Mouse (Mus musculus) G1E (cell line): ENCODE measurements around the gene Ezh2. TPM values are rescaled to one million over a fixed set of nuclear protein-coding genes. Genes with fewer than 3 reads are reported as not detected.
"Not testable (repeated sequence)": the region's sequence is repeated elsewhere in the genome, so short reads cannot be mapped to it uniquely, and the experiment has no call there.

Experiments used
- ATAC-seq: 2 replicates; pipeline ENCODE4 v1.8.0; 2016; ENCODE audit warnings: mild to moderate bottlenecking; ENCODE audit not compliant: insufficient number of reproducible peaks, poor library complexity, low FRiP score, severe bottlenecking; ENCODE audit errors: extremely low read depth
- DNase-seq: peaks from one replicate; pipeline ENCODE4 v3.0.0; 2012; ENCODE audit warnings: low spot score
- H3K27me3 ChIP-seq: 2 replicates; pipeline ENCODE4 v1.6.1; 2012; ENCODE audit warnings: mild to moderate bottlenecking, low read length, inconsistent platforms; ENCODE audit not compliant: insufficient read depth
- H3K36me3 ChIP-seq: replicated peaks from 2 replicates; pipeline ENCODE3; 2012; ENCODE audit warnings: mild to moderate bottlenecking, inconsistent platforms
- H3K4me1 ChIP-seq: 2 replicates; pipeline ENCODE4 v1.6.1; 2012; ENCODE audit warnings: low read depth, low read length, inconsistent platforms, mixed read lengths; ENCODE audit not compliant: insufficient read depth
- H3K4me3 ChIP-seq: 2 replicates; pipeline ENCODE4 v1.5.1; 2012; ENCODE audit warnings: low read depth, mild to moderate bottlenecking, inconsistent platforms, low read length, moderate library complexity, mixed read lengths
- H3K9me3 ChIP-seq: replicated peaks from 2 replicates; pipeline ENCODE4 v1.6.1; 2012; ENCODE audit warnings: inconsistent platforms
- CTCF ChIP-seq: IDR thresholded peaks from 2 replicates; pipeline ENCODE4 v1.5.1; 2012; ENCODE audit warnings: low read depth, low read length, inconsistent platforms, mixed read lengths
- GATA1 ChIP-seq: IDR thresholded peaks from 2 replicates; pipeline ENCODE4 v1.6.1; 2012; ENCODE audit warnings: borderline replicate concordance, low read length, inconsistent platforms, mixed read lengths
- GATA2 ChIP-seq: IDR thresholded peaks from 2 replicates; pipeline ENCODE4 v1.6.1; 2012; ENCODE audit warnings: low read depth, low read length, inconsistent platforms, borderline replicate concordance
- POLR2AphosphoS5 ChIP-seq: IDR thresholded peaks from 2 replicates; pipeline ENCODE4 v1.6.1; 2012; ENCODE audit warnings: low read depth, low read length, inconsistent platforms; ENCODE audit not compliant: insufficient replicate concordance
- TAL1 ChIP-seq: conservative IDR thresholded peaks from 2 replicates; pipeline ENCODE4 v1.6.1; 2012; ENCODE audit warnings: low read depth, low read length, inconsistent platforms, mixed read lengths
- polyA plus RNA-seq: library from polyadenylated mRNA; stranded (reverse); fragments of >175 nt; gene quantifications from 2 replicates; pipeline ENCODE4 v1.2.3, GENCODE M21; 2012
- total RNA-seq, 2 experiments: library from RNA; stranded (forward) in 1 of 2; stranded (reverse) in 1 of 2; fragments of 200-1000 nt in 1 of 2; fragments of >200 nt in 1 of 2; fragmentation: Nextera tagmentation in 1 of 2; gene quantifications; 2 replicates each; pipeline ENCODE4 v1.2.3; 2014 to 2017

Gene Ezh2
- total and polyA plus RNA-seq, 3 experiments = 47.1 to 268 (median 81.1) TPM

DNA sequence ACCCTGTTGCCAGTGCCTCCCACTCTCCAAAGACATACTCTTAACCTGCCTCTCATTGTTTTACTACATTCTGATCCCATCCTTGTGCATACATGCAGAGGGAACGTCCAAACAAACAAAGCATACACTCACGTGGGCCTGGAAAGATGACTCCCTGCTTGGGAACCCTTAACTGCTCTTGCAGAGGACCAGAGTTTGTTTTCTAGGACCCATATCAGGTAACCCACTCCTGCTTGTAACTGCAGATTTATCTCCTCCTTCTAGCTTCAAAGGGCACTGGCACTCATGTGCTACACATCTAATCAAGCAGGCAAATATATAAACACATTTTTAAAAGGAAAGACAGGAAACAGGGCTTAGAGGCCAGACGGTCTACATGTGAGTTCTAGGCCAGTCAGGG lies 32.8 kb upstream of the Ezh2 start:
- no peak overlapping the region for H3K4me3 ChIP-seq
- DNase-seq (no peak), ATAC-seq (no peak)
- 0 out of 2 replicates have a peak, but pooled peaks cover 7% of the 10 kb centered on the region for H3K4me1 ChIP-seq
- no peaks in the 10 kb centered on the region for H3K36me3 ChIP-seq
- TF ChIP-seq TAL1 = no peak
- TF ChIP-seq GATA2 = no peak
- no peak for TF ChIP-seq GATA1
- TF ChIP-seq CTCF = no peak
- no peak for TF ChIP-seq POLR2AphosphoS5
- H3K27me3 ChIP-seq = no peaks in the 10 kb centered on the region
- H3K9me3 ChIP-seq = no peaks in the 10 kb centered on the region

DNA sequence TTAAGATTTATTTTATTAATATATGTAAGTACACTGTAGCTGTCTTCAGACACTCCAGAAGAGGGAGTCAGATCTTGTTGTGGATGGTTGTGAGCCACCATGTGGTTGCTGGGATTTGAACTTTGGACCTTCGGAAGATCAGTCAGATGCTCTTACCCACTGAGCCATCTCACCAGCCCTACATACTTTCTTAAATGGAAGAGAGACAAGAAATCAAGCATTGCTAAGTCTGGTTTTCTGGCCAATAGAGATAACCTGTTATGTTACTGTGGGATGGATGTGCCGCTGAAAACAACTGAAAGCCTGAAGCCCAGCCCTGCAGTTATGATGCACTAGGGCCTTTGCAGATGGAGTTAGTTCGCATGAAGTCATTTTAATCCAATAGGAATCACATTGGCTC lies 31.8 kb upstream of the Ezh2 start:
- not testable (repeated sequence) for H3K36me3 ChIP-seq, H3K27me3 ChIP-seq, H3K4me1 ChIP-seq, H3K9me3 ChIP-seq, H3K4me3 ChIP-seq, DNase-seq, ATAC-seq

- no peak for DNase-seq
- H3K4me3 ChIP-seq = no peak overlapping the region
- no peaks in the 10 kb centered on the region for H3K9me3 ChIP-seq
- H3K4me1 ChIP-seq = no peaks in the 10 kb centered on the region; the same call in 1 of the 2 replicates
- H3K27me3 ChIP-seq = no peaks in the 10 kb centered on the region
- no peak for ATAC-seq
- TF ChIP-seq GATA2 (no peak), CTCF (no peak), TAL1 (no peak), GATA1 (no peak), POLR2AphosphoS5 (no peak)
- no peaks in the 10 kb centered on the region for H3K36me3 ChIP-seq
Measured at GRCm38 (mm10) chr6:47621039-47621438, 25.9 kb upstream of the Ezh2 start.

DNA sequence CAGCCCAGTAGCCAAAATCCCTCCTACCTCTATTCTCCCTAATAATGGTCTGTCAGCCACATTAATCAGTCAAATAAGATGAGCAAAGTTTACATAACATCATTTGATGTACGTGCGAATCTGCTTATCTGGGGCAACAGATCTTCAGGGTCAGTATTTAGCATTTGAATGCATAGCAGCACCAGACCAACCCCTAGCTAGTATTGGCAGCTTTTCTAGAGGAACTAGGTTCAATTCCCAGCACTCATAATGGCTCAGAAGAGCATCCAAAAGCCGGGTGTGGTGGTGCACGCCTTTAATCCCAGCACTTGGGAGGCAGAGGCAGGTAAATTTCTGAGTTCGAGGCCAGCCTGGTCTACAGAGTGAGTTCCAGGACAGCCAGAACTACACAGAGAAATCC lies 13.2 kb upstream of the Ezh2 start:
- not testable (repeated sequence) for H3K36me3 ChIP-seq, H3K4me1 ChIP-seq, DNase-seq, H3K27me3 ChIP-seq, H3K4me3 ChIP-seq, ATAC-seq, H3K9me3 ChIP-seq

- Histone ChIP-seq H3K9me3 (no peaks in the 10 kb centered on the region), H3K4me1 (no peaks in the 10 kb centered on the region), H3K27me3 (no peaks in the 10 kb centered on the region), H3K36me3 (peaks cover 2% of the 10 kb centered on the region), H3K4me3 (no peak overlapping the region)
- TF ChIP-seq GATA1 (no peak), GATA2 (no peak), POLR2AphosphoS5 (no peak), TAL1 (no peak), CTCF (no peak)
- ATAC-seq (no peak), DNase-seq (no peak)
Measured at GRCm38 (mm10) chr6:47601931-47602330, 6.8 kb upstream of the Ezh2 start.

GRCm38 (mm10) chr6:47595696-47596095 lies 555 bp upstream of the Ezh2 start:
- H3K9me3 ChIP-seq = no peaks in the 10 kb centered on the region
- ATAC-seq (no peak), DNase-seq (peak; percentile 11)
- no peaks in the 10 kb centered on the region for H3K27me3 ChIP-seq
- H3K4me3 ChIP-seq = peak overlapping the region; percentile 95
- H3K36me3 ChIP-seq = peaks cover 2% of the 10 kb centered on the region
- peaks cover 19% of the 10 kb centered on the region for H3K4me1 ChIP-seq
- TF ChIP-seq TAL1 = no peak
- TF ChIP-seq CTCF = no peak

DNA sequence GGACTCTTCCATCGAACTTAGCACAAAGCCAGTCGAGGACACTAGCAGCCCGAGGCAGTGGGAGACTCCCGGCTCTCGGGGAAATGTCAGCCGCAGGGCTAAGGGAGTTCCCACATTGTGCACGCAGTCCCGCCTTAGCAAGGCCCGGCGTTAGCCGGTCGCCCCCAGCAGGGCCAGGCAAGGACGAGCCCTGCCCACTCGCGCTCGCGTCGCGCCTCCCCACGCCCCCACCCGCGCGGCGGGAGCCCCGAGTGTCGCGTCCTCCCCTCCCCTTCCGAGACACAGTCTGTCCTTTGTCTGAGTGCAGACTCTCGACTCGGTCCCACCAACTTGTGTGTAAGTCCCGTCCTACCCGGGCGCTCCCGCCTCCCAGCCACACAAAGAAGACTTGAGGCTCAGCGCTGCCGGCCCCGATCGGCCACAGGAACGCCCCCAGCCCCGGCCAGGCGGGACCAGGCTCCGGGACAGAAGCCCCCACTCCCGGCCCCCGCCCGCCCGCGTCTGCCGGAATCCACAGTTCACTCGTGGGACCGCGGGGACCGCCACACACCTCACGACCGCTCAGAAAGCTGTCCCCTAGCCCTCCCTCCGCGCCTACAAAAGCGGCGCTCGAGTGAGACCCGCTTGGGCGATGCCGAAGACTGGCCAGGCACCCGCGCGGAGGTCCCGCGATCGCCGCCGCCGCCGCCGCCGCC lies 853 bp downstream of the Ezh2 start:
- peak overlapping the region; percentile 95 for H3K4me3 ChIP-seq
- no peaks in the 10 kb centered on the region for H3K27me3 ChIP-seq
- peaks cover 28% of the 10 kb centered on the region for H3K4me1 ChIP-seq
- DNase-seq (peak; percentile 36), ATAC-seq (no peak)
- peaks cover 4% of the 10 kb centered on the region for H3K36me3 ChIP-seq
- no peak for TF ChIP-seq GATA1
- TF ChIP-seq TAL1 = no peak
- TF ChIP-seq POLR2AphosphoS5 = no peak
- TF ChIP-seq CTCF = no peak
- no peak for TF ChIP-seq GATA2
- H3K9me3 ChIP-seq = no peaks in the 10 kb centered on the region
